16 mouse cellular contexts compared by ENCODE assay signal in the genomic region with DNA sequence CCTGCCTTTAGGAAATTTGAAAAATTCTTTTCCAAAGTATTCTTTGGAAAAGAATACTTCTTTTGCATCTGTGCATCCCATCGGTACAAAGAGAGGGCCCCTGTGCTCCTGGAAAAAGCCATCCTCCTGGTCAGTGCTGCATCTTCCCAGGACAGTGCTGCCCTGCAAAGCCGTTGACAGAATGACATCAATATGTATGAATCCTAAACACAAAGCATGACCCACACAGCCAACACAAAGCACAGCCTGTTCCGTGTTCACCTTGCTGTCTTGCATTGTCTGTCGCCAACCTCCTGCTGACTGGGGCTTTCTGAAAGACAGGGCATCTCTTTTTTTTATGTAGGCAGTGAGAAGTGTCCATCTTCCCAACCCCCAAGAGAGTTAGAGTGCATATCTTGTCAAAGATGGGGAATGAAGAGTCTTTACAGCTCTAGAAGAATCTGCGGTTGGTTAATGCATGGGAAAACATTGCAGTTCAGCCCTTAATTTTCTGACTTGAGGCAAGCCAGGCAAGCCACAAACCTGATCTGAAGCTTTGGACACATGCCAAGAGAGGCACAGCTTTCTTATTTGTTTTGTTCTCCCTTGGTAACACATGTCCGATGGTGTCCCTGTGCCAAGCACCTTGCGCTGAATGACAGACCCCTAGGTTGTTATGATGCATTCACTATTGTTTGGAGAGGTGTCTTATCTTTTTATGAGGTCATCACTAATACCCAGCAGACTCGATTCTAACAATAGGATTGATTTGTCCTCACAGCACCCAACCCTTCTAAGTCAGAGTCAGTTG. TPM values are rescaled to one million over a fixed set of nuclear protein-coding genes. Genes with fewer than 3 reads are reported as not detected.
A peak's percentile ranks its signal among the peaks of the same experiment; 100 is the strongest.
DNase-seq lines count a peak whose midpoint lies in the region; ATAC-seq and TF ChIP-seq lines count a peak whose summit lies in the region.
"Had no signal": no experiment of that assay in that cellular context is flagged by ENCODE, and none has a peak within 500 bp of the region (broad histone marks: within the 10 kb centered on the region; RNA-seq: fewer than 3 reads in every experiment).

No protein-coding gene starts in this region.

- H3K4me1 ChIP-seq in heart, embryonic 13.5 days: peaks cover 28% of the 10 kb centered on the region
- peaks cover 8% of the 10 kb centered on the region; the same call in 1 of the 2 replicates for H3K4me1 ChIP-seq in heart, embryonic 11.5 days (ENCODE audit: control insufficient read depth, insufficient read depth, low read length)
- no peaks in the 10 kb centered on the region for H3K4me1 ChIP-seq in lung, embryonic 14.5 days (ENCODE audit: insufficient read depth)
- H3K4me1 ChIP-seq in lung, postnatal 0 days (ENCODE audit: insufficient read depth, low read depth, low read length): no peaks in the 10 kb centered on the region
- H3K4me1 ChIP-seq in hindbrain, embryonic 13.5 days (replicated peaks): peaks cover 6% of the 10 kb centered on the region
- no peaks in the 10 kb centered on the region; the same call in 1 of the 2 replicates for H3K4me1 ChIP-seq in midbrain, postnatal 0 days (ENCODE audit: insufficient read depth, low read length)
- H3K4me1 ChIP-seq in kidney, embryonic 14.5 days (ENCODE audit: control insufficient read depth, insufficient read depth, low read length): no peaks in the 10 kb centered on the region
- H3K4me1 ChIP-seq: liver, embryonic 12.5 days had no signal

- H3K36me3 ChIP-seq in heart, embryonic 13.5 days: peaks cover 30% of the 10 kb centered on the region
- H3K36me3 ChIP-seq in heart, embryonic 11.5 days (ENCODE audit: control insufficient read depth, insufficient read depth, low read length): 0 out of 2 replicates have a peak, but pooled peaks cover 3% of the 10 kb centered on the region
- no peaks in the 10 kb centered on the region for H3K36me3 ChIP-seq in lung, embryonic 14.5 days (ENCODE audit: insufficient read depth)
- no peaks in the 10 kb centered on the region for H3K36me3 ChIP-seq in lung, postnatal 0 days (ENCODE audit: insufficient read depth, low read length)
- H3K36me3 ChIP-seq in hindbrain, embryonic 13.5 days: no peaks in the 10 kb centered on the region
- no peaks in the 10 kb centered on the region for H3K36me3 ChIP-seq in midbrain, postnatal 0 days (ENCODE audit: insufficient read depth, low read length)
- peaks cover 19% of the 10 kb centered on the region for H3K36me3 ChIP-seq in kidney, embryonic 14.5 days (ENCODE audit: control insufficient read depth, insufficient read depth, low read length)
- H3K36me3 ChIP-seq: liver, embryonic 12.5 days had no signal

- peak; percentile 13 for DNase-seq in lung, embryonic 14.5 days
- no peak for DNase-seq in lung, postnatal 0 days (ENCODE audit: low spot score)
- DNase-seq in midbrain, postnatal 0 days (ENCODE audit: low spot score): peak; percentile 39
- DNase-seq: cerebellum, adult 2 months; forebrain, postnatal 0 days; gastrocnemius, postnatal 10 days; kidney, adult 18-20 months; kidney, postnatal 36 days; lung, postnatal 10 days; right cerebral cortex, postnatal 25 days had no signal

- no peak overlapping the region for H3K4me2 ChIP-seq in heart, embryonic 13.5 days
- no peak overlapping the region for H3K4me2 ChIP-seq in heart, embryonic 11.5 days
- no peak overlapping the region for H3K4me2 ChIP-seq in lung, embryonic 14.5 days
- no peak overlapping the region for H3K4me2 ChIP-seq in lung, postnatal 0 days (replicated peaks; ENCODE audit: low read depth, low read length)
- no peak overlapping the region for H3K4me2 ChIP-seq in hindbrain, embryonic 13.5 days
- no peak overlapping the region for H3K4me2 ChIP-seq in midbrain, postnatal 0 days (ENCODE audit: low read depth, low read length, poor library complexity, severe bottlenecking)
- H3K4me2 ChIP-seq in kidney, embryonic 14.5 days (replicated peaks; ENCODE audit: low read depth, low read length): no peak overlapping the region
- H3K4me2 ChIP-seq: liver, embryonic 12.5 days had no signal

- no peak overlapping the region for H3K9ac ChIP-seq in heart, embryonic 13.5 days
- no peak overlapping the region for H3K9ac ChIP-seq in heart, embryonic 11.5 days (ENCODE audit: low read depth, low read length)
- no peak overlapping the region for H3K9ac ChIP-seq in lung, embryonic 14.5 days
- H3K9ac ChIP-seq in lung, postnatal 0 days (replicated peaks; ENCODE audit: low read depth): no peak overlapping the region
- no peak overlapping the region for H3K9ac ChIP-seq in hindbrain, embryonic 13.5 days
- no peak overlapping the region for H3K9ac ChIP-seq in midbrain, postnatal 0 days (replicated peaks; ENCODE audit: low read length, poor library complexity, severe bottlenecking)
- no peak overlapping the region for H3K9ac ChIP-seq in kidney, embryonic 14.5 days (ENCODE audit: low read depth, low read length)
- H3K9ac ChIP-seq: forebrain, postnatal 0 days; liver, embryonic 12.5 days had no signal

- ATAC-seq in heart, embryonic 13.5 days (ENCODE audit: extremely low read depth, insufficient number of reproducible peaks, low FRiP score, low TSS enrichment): no peak
- ATAC-seq in heart, embryonic 11.5 days (replicated peaks; ENCODE audit: insufficient number of reproducible peaks, low FRiP score, low TSS enrichment): no peak
- no peak for ATAC-seq in lung, embryonic 14.5 days (ENCODE audit: insufficient read depth)
- ATAC-seq in lung, postnatal 0 days: no peak
- ATAC-seq in hindbrain, embryonic 13.5 days (ENCODE audit: low FRiP score): peak; percentile 65; the same call in 1 of the 2 replicates
- ATAC-seq in midbrain, postnatal 0 days (ENCODE audit: low FRiP score): no peak
- ATAC-seq in kidney, embryonic 14.5 days (ENCODE audit: low FRiP score, low TSS enrichment): no peak
- ATAC-seq: forebrain, postnatal 0 days; liver, embryonic 12.5 days had no signal

- TF ChIP-seq CTCF in lung, embryonic 14.5 days (IDR thresholded peaks at IDR 0.05; ENCODE audit: low read depth): no peak
- no peak for TF ChIP-seq CTCF in lung, postnatal 0 days (IDR thresholded peaks at IDR 0.05)
- TF ChIP-seq CTCF in midbrain, postnatal 0 days (IDR thresholded peaks at IDR 0.05): no peak

- no peaks in the 10 kb centered on the region for H3K9me3 ChIP-seq in heart, embryonic 13.5 days
- no peaks in the 10 kb centered on the region for H3K9me3 ChIP-seq in heart, embryonic 11.5 days (replicated peaks; ENCODE audit: control insufficient read depth, low read length)
- H3K9me3 ChIP-seq in lung, embryonic 14.5 days (ENCODE audit: low read depth, low read length): no peaks in the 10 kb centered on the region
- H3K9me3 ChIP-seq in lung, postnatal 0 days (ENCODE audit: low read length): no peaks in the 10 kb centered on the region
- no peaks in the 10 kb centered on the region for H3K9me3 ChIP-seq in hindbrain, embryonic 13.5 days
- H3K9me3 ChIP-seq in midbrain, postnatal 0 days (ENCODE audit: low read length): no peaks in the 10 kb centered on the region
- H3K9me3 ChIP-seq in kidney, embryonic 14.5 days (ENCODE audit: control insufficient read depth, low read length): no peaks in the 10 kb centered on the region
- H3K9me3 ChIP-seq: liver, embryonic 12.5 days; megakaryocyte, embryonic 14.5 days had no signal

- no peak overlapping the region for H3K4me3 ChIP-seq in heart, embryonic 13.5 days
- no peak overlapping the region for H3K4me3 ChIP-seq in heart, embryonic 11.5 days (ENCODE audit: low read depth, low read length)
- no peak overlapping the region for H3K4me3 ChIP-seq in lung, embryonic 14.5 days (ENCODE audit: low read depth, low read length)
- H3K4me3 ChIP-seq in lung, postnatal 0 days (ENCODE audit: low read depth, low read length): no peak overlapping the region
- H3K4me3 ChIP-seq in hindbrain, embryonic 13.5 days: no peak overlapping the region
- H3K4me3 ChIP-seq in midbrain, postnatal 0 days (ENCODE audit: low read depth, low read length): no peak overlapping the region
- no peak overlapping the region for H3K4me3 ChIP-seq in kidney, embryonic 14.5 days (ENCODE audit: low read length)
- H3K4me3 ChIP-seq: liver, embryonic 12.5 days; megakaryocyte, embryonic 14.5 days had no signal

- TF ChIP-seq EP300 in lung, postnatal 0 days (IDR thresholded peaks at IDR 0.05): no peak

- WGBS in heart, embryonic 13.5 days: 50% methylated on average over 8 of the region's 8 CpGs
- WGBS in heart, embryonic 11.5 days (ENCODE audit: insufficient replicate concordance): 71% methylated on average over 8 of the region's 8 CpGs
- whole genome bisulfite sequencing in lung, embryonic 14.5 days: 80% methylated on average over 8 of the region's 8 CpGs
- 71% methylated on average over 8 of the region's 8 CpGs for WGBS in lung, postnatal 0 days
- 38% methylated on average over 8 of the region's 8 CpGs for WGBS in hindbrain, embryonic 13.5 days
- 29% methylated on average over 8 of the region's 8 CpGs for WGBS in midbrain, postnatal 0 days
- WGBS in kidney, embryonic 14.5 days: 89% methylated on average over 8 of the region's 8 CpGs

- H3K27me3 ChIP-seq in heart, embryonic 13.5 days (replicated peaks): no peaks in the 10 kb centered on the region
- no peaks in the 10 kb centered on the region for H3K27me3 ChIP-seq in heart, embryonic 11.5 days (ENCODE audit: control insufficient read depth, insufficient read depth, low read length)
- no peaks in the 10 kb centered on the region for H3K27me3 ChIP-seq in lung, embryonic 14.5 days (ENCODE audit: insufficient read depth, low read length)
- H3K27me3 ChIP-seq in lung, postnatal 0 days (replicated peaks; ENCODE audit: insufficient read depth, low read length): no peaks in the 10 kb centered on the region
- H3K27me3 ChIP-seq in hindbrain, embryonic 13.5 days: no peaks in the 10 kb centered on the region
- no peaks in the 10 kb centered on the region for H3K27me3 ChIP-seq in midbrain, postnatal 0 days (ENCODE audit: insufficient read depth, low read length)
- no peaks in the 10 kb centered on the region for H3K27me3 ChIP-seq in kidney, embryonic 14.5 days (ENCODE audit: control insufficient read depth, insufficient read depth, low read length)
- H3K27me3 ChIP-seq: liver, embryonic 12.5 days had no signal

- H3K27ac ChIP-seq in heart, embryonic 13.5 days (replicated peaks): 0 out of 2 replicates have a peak overlapping the region, but pooled peaks have one; percentile 0
- no peak overlapping the region for H3K27ac ChIP-seq in heart, embryonic 11.5 days (ENCODE audit: low read depth, low read length)
- no peak overlapping the region for H3K27ac ChIP-seq in lung, embryonic 14.5 days (ENCODE audit: low read depth)
- H3K27ac ChIP-seq in lung, postnatal 0 days (ENCODE audit: low read length): no peak overlapping the region
- no peak overlapping the region for H3K27ac ChIP-seq in hindbrain, embryonic 13.5 days
- H3K27ac ChIP-seq in midbrain, postnatal 0 days (ENCODE audit: low read depth, low read length): no peak overlapping the region
- no peak overlapping the region for H3K27ac ChIP-seq in kidney, embryonic 14.5 days (ENCODE audit: low read depth, low read length)
- H3K27ac ChIP-seq: liver, embryonic 12.5 days had no signal

RNA-seq across cellular contexts. Expression of gene Anxa3, which starts 45.7 kb away (rescaled TPM):
- polyA plus RNA-seq in heart, embryonic 13.5 days (2015; fragmentation: Nextera tagmentation; extraction: Ambion mirVana): 52.2 and 52.4 TPM in 2 replicates
- polyA plus RNA-seq in heart, embryonic 11.5 days (2014; fragmentation: Nextera tagmentation; extraction: Ambion mirVana): 62.9 and 63.0 TPM in 2 replicates
- 53.0 and 55.2 TPM in 2 replicates for polyA plus RNA-seq in lung, embryonic 14.5 days (2014; fragmentation: Nextera tagmentation; extraction: Ambion mirVana)
- 436 and 556 TPM in 2 replicates for polyA plus RNA-seq in lung, postnatal 0 days (2015; fragmentation: Nextera tagmentation; extraction: Ambion mirVana)
- polyA plus RNA-seq in hindbrain, embryonic 13.5 days (2015; fragmentation: Nextera tagmentation; extraction: Ambion mirVana): 27.0 and 27.9 TPM in 2 replicates
- total RNA-seq in midbrain, postnatal 0 days (2014; rRNA removed): 23.9 and 26.8 TPM in 2 replicates
- 23.3 and 29.2 TPM in 2 replicates for polyA plus RNA-seq in midbrain, postnatal 0 days (2015; fragmentation: Nextera tagmentation; extraction: Ambion mirVana)
- polyA plus RNA-seq in kidney, embryonic 14.5 days (2014; fragmentation: Nextera tagmentation; extraction: Ambion mirVana): 57.3 and 64.9 TPM in 2 replicates
